Mouse (Mus musculus) lung, embryonic 16.5 days (tissue): ENCODE measurements around the gene Hist1h4m. TPM values are rescaled to one million over a fixed set of nuclear protein-coding genes. Genes with fewer than 3 reads are reported as not detected.

Experiments used
- microRNA-seq: library from miRNA; unstranded; fragments of <30 nt; microRNA quantifications from one replicate; pipeline ENCODE4, GENCODE M21; 2016
- polyA plus RNA-seq: library from polyadenylated mRNA; unstranded; fragments of >200 nt; fragmentation: Nextera tagmentation; extraction: Ambion mirVana; gene quantifications from 2 replicates; pipeline ENCODE4 v1.2.1, GENCODE M21; 2015

Gene Hist1h4m
- polyA plus RNA-seq, 1 experiment from 2014 or later, result not detected

Small RNAs within 50 kb of the gene (microRNA-seq; reads per million reads assigned to microRNA genes)
- gene Gm19658 (not detected), gene Gm44346 (not detected), gene Gm44466 (not detected)

Other genes with a start within 250 kb of the Hist1h4m start
- not detected in 2 replicates for gene Olfr1364, start 230.0 kb upstream of the Hist1h4m start, polyA plus RNA-seq
- gene Olfr1362, start 197.7 kb upstream of the Hist1h4m start, polyA plus RNA-seq, result not detected in 2 replicates
- gene Olfr11, start 169.2 kb upstream of the Hist1h4m start, polyA plus RNA-seq, result not detected in 2 replicates
- not detected in 2 replicates for gene Olfr1361, start 148.4 kb upstream of the Hist1h4m start, polyA plus RNA-seq
- not detected in 2 replicates for gene Olfr1360, start 134.3 kb upstream of the Hist1h4m start, polyA plus RNA-seq
- not detected in 2 replicates for gene Olfr1359, start 113.6 kb upstream of the Hist1h4m start, polyA plus RNA-seq
- gene Hist1h2bl, start 95.6 kb upstream of the Hist1h4m start, polyA plus RNA-seq, result 3.4 and 4.5 TPM in 2 replicates
- 33.0 and 45.8 TPM in 2 replicates for gene Hist1h2ai, start 95.3 kb upstream of the Hist1h4m start, polyA plus RNA-seq
- gene Hist1h3h, start 94.1 kb upstream of the Hist1h4m start, polyA plus RNA-seq, result 13.5 and 20.4 TPM in 2 replicates
- 4.9 and 5.8 TPM in 2 replicates for gene Hist1h2bm, start 89.7 kb upstream of the Hist1h4m start, polyA plus RNA-seq
- gene Hist1h4j, start 76.7 kb upstream of the Hist1h4m start, polyA plus RNA-seq, result 1.3 and 1.4 TPM in 2 replicates
- 2.0 and 5.4 TPM in 2 replicates for gene Hist1h4k, start 61.2 kb upstream of the Hist1h4m start, polyA plus RNA-seq
- gene Hist1h2ak, start 57.9 kb upstream of the Hist1h4m start, polyA plus RNA-seq, result 31.5 and 35.8 TPM in 2 replicates
- 5.8 and 7.8 TPM in 2 replicates for gene Hist1h2bn, start 57.6 kb upstream of the Hist1h4m start, polyA plus RNA-seq
- gene Hist1h1b, start 31.1 kb upstream of the Hist1h4m start, polyA plus RNA-seq, result 23.4 and 24.2 TPM in 2 replicates
- 103 and 124 TPM in 2 replicates for gene Hist1h3i, start 28.4 kb upstream of the Hist1h4m start, polyA plus RNA-seq
- 1.8 and 5.1 TPM in 2 replicates for gene Hist1h2an, start 24.5 kb upstream of the Hist1h4m start, polyA plus RNA-seq
- 1.0 and 1.2 TPM in 2 replicates for gene Hist1h2bp, start 24.3 kb upstream of the Hist1h4m start, polyA plus RNA-seq
- gene Hist1h2bq, start 1.5 kb upstream of the Hist1h4m start, polyA plus RNA-seq, result 24.2 and 25.0 TPM in 2 replicates
- 3.4 TPM in 1 of 2 replicates, not detected in the other for gene Hist1h2ao, start 1.3 kb upstream of the Hist1h4m start, polyA plus RNA-seq
- gene Hist1h4n, start 20.4 kb downstream of the Hist1h4m start, polyA plus RNA-seq, result 19.0 and 22.4 TPM in 2 replicates
- gene Hist1h2ap, start 21.8 kb downstream of the Hist1h4m start, polyA plus RNA-seq, result 3,144 and 3,910 TPM in 2 replicates
- 26.3 and 29.0 TPM in 2 replicates for gene Hist1h2br, start 22.0 kb downstream of the Hist1h4m start, polyA plus RNA-seq
- 7.9 and 12.5 TPM in 2 replicates for gene Zfp184, start 133.3 kb downstream of the Hist1h4m start, polyA plus RNA-seq
- gene Pom121l2, start 169.4 kb downstream of the Hist1h4m start, polyA plus RNA-seq, result 0.16 and 0.18 TPM in 2 replicates
- gene Prss16, start 198.0 kb downstream of the Hist1h4m start, polyA plus RNA-seq, result 10.0 and 26.0 TPM in 2 replicates
- 2.3 and 15.3 TPM in 2 replicates for gene Hist1h2ah, start 223.8 kb downstream of the Hist1h4m start, polyA plus RNA-seq
- 6.6 and 7.3 TPM in 2 replicates for gene Hist1h2bk, start 224.1 kb downstream of the Hist1h4m start, polyA plus RNA-seq
- 23.6 and 24.3 TPM in 2 replicates for gene Hist1h4i, start 229.6 kb downstream of the Hist1h4m start, polyA plus RNA-seq
- gene Hist1h2ag, start 231.2 kb downstream of the Hist1h4m start, polyA plus RNA-seq, result 36.8 and 53.7 TPM in 2 replicates
- 12.9 and 16.4 TPM in 2 replicates for gene Hist1h2bj, start 231.5 kb downstream of the Hist1h4m start, polyA plus RNA-seq